Mouse (Mus musculus) liver, embryonic 11.5 days (tissue): ENCODE data around the gene Acsf3. TPM values are rescaled to one million over a fixed set of nuclear protein-coding genes. Genes with fewer than 3 reads are reported as not detected.

ENCODE experiments used
- ATAC-seq: fragments of 200-750 bp; cut with Nextera tagmentation; replicated peaks from 2 replicates; pipeline ENCODE4 v1.8.0; 2017; ENCODE audit warnings: moderate number of reproducible peaks, mild to moderate bottlenecking, moderate TSS enrichment, moderate library complexity; ENCODE audit not compliant: low FRiP score
- DNase-seq: peaks from one replicate; pipeline ENCODE4 v3.0.0-alpha.2; 2017; ENCODE audit warnings: low spot score
- H3K27ac ChIP-seq: fragments of 300-500 bp; sonication (generic); 2 replicates; pipeline ENCODE4 v1.5.1; 2014; ENCODE audit warnings: mild to moderate bottlenecking, low read depth, low read length, control low read depth
- H3K27me3 ChIP-seq: fragments of 300-500 bp; sonication (generic); replicated peaks from 2 replicates; pipeline ENCODE4 v1.6.1; 2014; ENCODE audit warnings: low read length, mixed read lengths; ENCODE audit not compliant: control insufficient read depth, insufficient read depth
- H3K36me3 ChIP-seq: fragments of 300-500 bp; sonication (generic); 2 replicates; pipeline ENCODE4 v1.6.1; 2014; ENCODE audit warnings: mild to moderate bottlenecking, low read length, moderate library complexity, mixed read lengths; ENCODE audit not compliant: control insufficient read depth, insufficient read depth
- H3K4me1 ChIP-seq: fragments of 300-500 bp; sonication (generic); replicated peaks from 2 replicates; pipeline ENCODE4 v1.6.1; 2014; ENCODE audit warnings: low read length, mixed read lengths; ENCODE audit not compliant: control insufficient read depth, insufficient read depth
- H3K4me2 ChIP-seq: fragments of 300-500 bp; sonication (generic); 2 replicates; pipeline ENCODE4 v1.6.1; 2014; ENCODE audit warnings: mild to moderate bottlenecking, control low read depth, moderate library complexity
- H3K4me3 ChIP-seq: fragments of 300-500 bp; sonication (generic); 2 replicates; pipeline ENCODE4 v1.5.1; 2014; ENCODE audit warnings: low read depth, low read length, control low read depth
- H3K9ac ChIP-seq: fragments of 300-500 bp; sonication (generic); 2 replicates; pipeline ENCODE4 v1.6.1; 2014; ENCODE audit warnings: low read depth, low read length, control low read depth
- H3K9me3 ChIP-seq: fragments of 300-500 bp; sonication (generic); 2 replicates; pipeline ENCODE4 v1.6.1; 2016; ENCODE audit warnings: low read length, inconsistent platforms, mixed read lengths; ENCODE audit not compliant: control insufficient read depth
- WGBS: fragments of 180-500 bp; shearing (Covaris S2); extraction: QIAGEN DNeasy Blood & Tissue Kit; methylation state at CpG from one replicate; pipeline ENCODE4 v1.1.7; 2014; 5-methylcytosine and 5-hydroxymethylcytosine counted together
- polyA plus RNA-seq: library from polyadenylated mRNA; unstranded; fragments of >200 nt; fragmentation: Nextera tagmentation; extraction: Ambion mirVana; gene quantifications from 2 replicates; pipeline ENCODE4 v1.2.1, GENCODE M21; 2014

The Acsf3 gene
- polyA plus RNA-seq, 1 experiment from 2014 or later, result 16.6 TPM

DNA sequence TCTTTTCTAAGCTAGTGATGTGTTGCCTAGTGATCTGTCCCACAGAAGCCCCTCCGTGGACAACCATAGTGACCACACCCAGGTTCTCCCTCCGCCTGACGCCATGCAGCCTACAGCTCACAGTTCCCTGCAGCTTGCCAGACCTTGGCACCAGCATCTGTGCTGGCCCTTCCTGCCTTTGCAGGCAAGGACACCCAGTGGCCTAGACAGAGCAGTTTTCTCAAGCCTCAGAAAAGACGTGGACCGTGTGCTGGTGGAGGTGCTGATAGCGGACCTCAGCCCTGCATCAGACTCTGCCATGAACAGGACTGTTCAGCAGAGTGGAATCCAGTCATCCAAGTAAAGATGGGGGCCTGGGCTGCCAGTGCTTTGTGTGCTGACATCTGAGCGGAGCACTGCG lies 35.1 kb downstream of the Acsf3 start:
- Histone ChIP-seq H3K36me3 (no peaks in the 10 kb centered on the region), H3K27me3 (0 out of 2 replicates have a peak, but pooled peaks cover 3% of the 10 kb centered on the region), H3K9me3 (no peaks in the 10 kb centered on the region), H3K4me3 (no peak overlapping the region), H3K4me1 (no peaks in the 10 kb centered on the region), H3K9ac (no peak overlapping the region), H3K27ac (no peak overlapping the region), H3K4me2 (no peak overlapping the region)
- 71% methylated on average over 8 of the region's 8 CpGs for WGBS
- no peak for DNase-seq
- no peak for ATAC-seq

DNA sequence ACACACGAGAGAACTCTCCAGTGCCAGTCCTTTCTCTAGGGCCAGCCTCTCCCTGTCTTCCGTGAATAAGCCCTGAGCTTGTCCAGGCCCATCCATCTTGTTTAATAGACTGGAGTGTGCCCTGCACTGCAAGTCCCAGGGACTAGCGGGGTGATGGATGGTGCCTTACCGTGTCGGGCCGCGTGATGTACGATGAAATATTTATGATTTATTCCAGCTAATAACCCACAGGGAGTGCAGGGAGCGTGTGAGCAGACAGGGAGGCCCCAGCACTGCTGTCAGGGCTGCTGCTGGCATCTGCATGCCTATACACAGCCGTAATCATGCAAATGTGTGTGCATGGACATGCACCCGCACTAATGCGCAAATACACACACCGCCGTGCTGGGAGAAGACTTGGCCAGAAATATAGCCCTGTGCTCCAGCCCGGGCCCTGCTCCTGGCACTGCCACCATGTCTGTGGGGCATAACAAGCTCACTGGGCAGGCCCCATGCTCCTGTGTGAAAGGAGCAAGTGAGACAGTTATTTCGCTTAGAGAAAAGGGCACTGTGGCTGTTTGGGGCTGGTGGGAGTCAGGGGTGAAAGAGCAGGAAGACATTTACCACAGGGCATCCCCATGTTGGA lies 36.7 kb downstream of the Acsf3 start:
- Histone ChIP-seq H3K4me3 (no peak overlapping the region), H3K9me3 (no peaks in the 10 kb centered on the region), H3K4me2 (no peak overlapping the region), H3K9ac (no peak overlapping the region), H3K27ac (no peak overlapping the region), H3K27me3 (no peaks in the 10 kb centered on the region), H3K36me3 (no peaks in the 10 kb centered on the region), H3K4me1 (no peaks in the 10 kb centered on the region)
- ATAC-seq (no peak), DNase-seq (no peak)
- WGBS, result 88% methylated on average over 16 of the region's 16 CpGs

DNA sequence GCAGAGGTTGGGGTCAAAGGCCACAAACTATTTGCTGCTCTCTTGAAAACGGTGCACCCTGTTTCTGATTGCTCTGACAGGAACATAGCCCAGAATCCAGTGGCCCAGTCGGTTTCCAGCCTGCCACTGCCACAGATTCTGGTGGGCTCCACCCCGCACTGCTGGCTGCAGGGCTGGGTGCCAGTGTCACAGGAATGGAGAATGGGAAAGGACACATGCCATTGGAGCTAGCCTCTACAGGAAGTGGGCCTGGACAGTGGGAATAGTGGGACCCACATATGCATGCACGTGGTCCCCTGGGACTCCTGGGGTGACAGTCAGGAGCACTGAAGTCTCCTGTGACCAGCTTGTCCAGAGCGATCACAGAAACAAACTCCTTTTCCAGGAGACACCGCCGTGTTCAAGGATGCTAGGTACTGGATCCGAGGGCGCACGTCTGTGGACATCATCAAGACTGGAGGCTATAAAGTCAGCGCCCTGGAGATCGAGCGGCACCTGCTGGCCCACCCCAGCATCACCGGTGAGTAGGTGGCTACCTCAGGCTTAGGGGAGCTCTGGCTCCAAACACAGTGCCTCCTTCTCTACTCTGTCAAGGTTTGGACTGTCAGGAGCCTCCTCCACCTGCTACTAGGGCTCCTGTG lies 37.4 kb downstream of the Acsf3 start:
- ATAC-seq, result no peak
- no peaks in the 10 kb centered on the region for H3K36me3 ChIP-seq
- 82% methylated on average over 14 of the region's 14 CpGs for WGBS

DNA sequence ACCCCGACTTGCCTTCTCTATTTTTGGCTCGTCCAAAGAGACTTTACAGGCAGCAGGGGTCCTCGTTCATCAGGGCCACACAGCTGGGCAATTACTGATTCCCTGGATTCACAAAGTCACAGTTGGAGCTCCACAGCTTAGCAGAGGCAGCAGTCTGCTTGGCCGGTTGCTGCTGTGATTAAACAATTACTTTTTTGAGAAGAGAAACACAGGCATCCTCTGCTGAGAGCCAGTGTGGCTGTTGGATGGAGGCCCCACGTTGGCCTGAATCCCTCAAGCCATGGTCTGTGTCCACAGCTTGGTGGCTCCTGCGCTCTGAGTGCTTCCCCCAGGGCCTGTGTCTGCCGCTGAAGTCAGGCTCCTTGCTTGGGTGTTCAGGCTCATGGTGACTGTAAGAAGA lies 39.3 kb downstream of the Acsf3 start:
- no peak for DNase-seq
- Histone ChIP-seq H3K9ac (no peak overlapping the region), H3K27ac (no peak overlapping the region), H3K27me3 (no peaks in the 10 kb centered on the region), H3K36me3 (no peaks in the 10 kb centered on the region), H3K4me1 (no peaks in the 10 kb centered on the region), H3K9me3 (no peaks in the 10 kb centered on the region), H3K4me3 (no peak overlapping the region), H3K4me2 (no peak overlapping the region)
- WGBS, result 64% methylated on average over 7 of the region's 7 CpGs
- no peak for ATAC-seq

More for the DNA sequence above, 37.4 kb downstream of the Acsf3 start:
- no peak overlapping the region for H3K27ac ChIP-seq
- no peak overlapping the region for H3K4me3 ChIP-seq
- no peaks in the 10 kb centered on the region for H3K4me1 ChIP-seq
- H3K27me3 ChIP-seq, result no peaks in the 10 kb centered on the region
- no peak overlapping the region for H3K9ac ChIP-seq
- H3K9me3 ChIP-seq, result no peaks in the 10 kb centered on the region
- no peak overlapping the region for H3K4me2 ChIP-seq
- DNase-seq, result no peak

DNA sequence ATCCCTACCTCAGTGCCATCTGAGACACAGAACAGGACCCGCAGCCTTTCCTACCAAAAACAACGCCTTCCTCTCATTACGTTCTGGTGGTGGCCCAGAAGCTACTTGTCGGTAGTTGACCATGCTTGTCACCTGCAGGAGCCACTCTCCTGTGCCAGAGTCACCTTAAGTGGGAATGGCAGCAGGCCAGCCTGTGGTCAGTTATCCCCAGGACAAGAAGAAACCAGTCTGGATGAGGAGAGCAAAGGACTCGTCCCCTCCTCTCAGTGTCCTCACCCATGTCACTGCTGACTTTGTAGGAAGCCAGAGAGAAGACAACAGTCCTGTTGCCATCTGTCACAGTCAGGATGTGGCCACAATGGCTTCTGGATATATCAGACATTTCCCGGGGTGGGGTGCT lies 41.7 kb downstream of the Acsf3 start:
- DNase-seq (no peak), ATAC-seq (no peak)
- no peaks in the 10 kb centered on the region for H3K9me3 ChIP-seq
- H3K4me2 ChIP-seq, result no peak overlapping the region
- H3K36me3 ChIP-seq, result no peaks in the 10 kb centered on the region
- H3K4me3 ChIP-seq, result no peak overlapping the region
- 82% methylated on average over 6 of the region's 6 CpGs for WGBS
- H3K27ac ChIP-seq, result no peak overlapping the region
- no peak overlapping the region for H3K9ac ChIP-seq
- no peaks in the 10 kb centered on the region for H3K4me1 ChIP-seq
- no peaks in the 10 kb centered on the region for H3K27me3 ChIP-seq

DNA sequence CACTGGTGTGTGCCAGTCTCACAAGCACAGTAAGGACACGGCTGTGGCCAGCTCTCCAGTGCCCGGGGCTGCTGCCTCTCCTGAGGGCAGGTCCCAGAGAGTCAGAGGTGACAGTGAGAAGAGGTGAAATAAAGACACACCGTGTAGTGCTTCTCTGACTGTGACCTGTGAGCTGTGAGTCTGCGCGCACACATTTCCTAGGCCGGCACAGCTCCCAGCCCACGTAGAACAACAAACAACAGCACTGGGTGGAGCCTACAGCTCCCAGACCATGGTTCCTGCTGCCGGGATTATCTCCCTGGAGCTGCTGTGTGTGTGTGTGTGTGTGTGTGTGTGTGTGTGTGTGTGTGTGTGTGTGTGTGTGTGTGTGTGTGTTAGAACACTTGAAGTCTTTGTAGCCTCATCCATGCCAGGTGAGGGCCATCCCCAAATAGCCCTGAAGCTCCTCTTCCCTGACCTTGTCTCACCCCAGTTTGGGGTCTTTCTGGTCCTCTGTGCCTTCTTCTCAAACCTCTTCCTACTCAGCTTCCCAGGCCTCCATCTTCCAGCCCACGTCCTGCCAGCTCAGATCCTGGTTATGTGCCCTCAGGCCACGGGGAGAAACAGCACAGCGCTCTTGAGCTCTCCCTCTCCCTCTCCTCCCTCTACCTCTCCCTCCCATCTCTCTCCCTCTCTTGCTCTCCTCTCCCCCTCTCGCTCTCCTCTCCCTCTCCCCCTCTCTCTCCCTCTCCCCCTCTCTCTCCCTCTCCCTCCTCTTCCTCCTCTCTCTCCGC lies 42.6 kb downstream of the Acsf3 start:
- Histone ChIP-seq H3K4me1 (no peaks in the 10 kb centered on the region), H3K9me3 (no peaks in the 10 kb centered on the region), H3K9ac (no peak overlapping the region), H3K4me2 (no peak overlapping the region), H3K36me3 (no peaks in the 10 kb centered on the region), H3K4me3 (no peak overlapping the region), H3K27ac (no peak overlapping the region), H3K27me3 (no peaks in the 10 kb centered on the region)
- no peak for ATAC-seq
- no peak for DNase-seq
- 55% methylated on average over 13 of the region's 13 CpGs for WGBS

DNA sequence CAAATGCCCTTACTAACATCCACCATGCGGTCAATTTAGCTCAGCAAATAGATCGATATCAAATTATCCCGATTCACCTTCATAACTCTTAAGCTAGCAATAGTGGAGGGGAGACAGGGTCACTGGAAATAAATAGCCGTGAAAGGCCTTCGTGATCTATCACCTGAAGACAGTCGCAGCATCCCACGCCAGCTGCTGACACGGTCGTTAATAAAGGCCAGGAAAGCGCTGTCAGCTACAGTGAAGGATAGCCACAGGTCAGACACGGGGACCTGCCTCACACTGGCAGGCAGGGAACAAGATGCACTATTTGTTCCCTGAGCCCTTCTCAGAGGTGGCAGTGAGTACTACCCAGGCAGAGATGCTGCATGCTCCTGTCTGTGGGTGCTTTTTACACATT lies 44.5 kb downstream of the Acsf3 start:
- WGBS, result 65% methylated on average over 11 of the region's 11 CpGs
- Histone ChIP-seq H3K27ac (no peak overlapping the region), H3K9me3 (no peaks in the 10 kb centered on the region), H3K4me1 (no peaks in the 10 kb centered on the region), H3K36me3 (no peaks in the 10 kb centered on the region), H3K27me3 (no peaks in the 10 kb centered on the region), H3K9ac (no peak overlapping the region), H3K4me2 (no peak overlapping the region), H3K4me3 (no peak overlapping the region)
- ATAC-seq (no peak), DNase-seq (no peak)

DNA sequence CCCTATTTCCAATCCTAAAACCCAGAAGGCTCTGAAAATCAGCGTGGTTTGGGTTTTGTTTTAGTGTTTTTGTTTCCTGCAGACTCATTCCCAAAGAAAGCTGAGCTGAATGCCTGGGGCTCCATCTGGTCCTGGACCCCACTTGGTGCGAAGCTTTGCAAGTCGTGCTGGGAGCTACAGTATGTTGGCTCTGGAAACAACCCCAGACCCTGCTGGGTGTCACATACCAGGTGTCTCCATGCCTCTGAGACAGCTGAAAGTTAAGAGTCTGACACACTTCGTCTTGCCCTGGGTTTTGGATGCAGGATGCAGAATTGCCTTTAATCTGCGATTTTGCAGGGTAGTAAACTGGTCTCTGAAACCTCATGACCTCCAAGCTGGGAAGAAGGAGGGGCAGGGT lies 49.3 kb downstream of the Acsf3 start:
- DNase-seq, result no peak
- WGBS, result 57% methylated on average over 5 of the region's 5 CpGs

More for the DNA sequence above, 49.3 kb downstream of the Acsf3 start:
- H3K27me3 ChIP-seq, result peaks cover 3% of the 10 kb centered on the region; the same call in 1 of the 2 replicates
- no peaks in the 10 kb centered on the region for H3K36me3 ChIP-seq
- H3K9ac ChIP-seq, result no peak overlapping the region
- no peaks in the 10 kb centered on the region for H3K9me3 ChIP-seq
- no peak for ATAC-seq
- no peak overlapping the region for H3K4me2 ChIP-seq
- H3K4me1 ChIP-seq, result no peaks in the 10 kb centered on the region
- H3K4me3 ChIP-seq, result no peak overlapping the region
- H3K27ac ChIP-seq, result no peak overlapping the region
